Mouse (Mus musculus) hindbrain, postnatal 0 days (tissue): ENCODE measurements around the gene Adarb2. TPM values are rescaled to one million over a fixed set of nuclear protein-coding genes. Genes with fewer than 3 reads are reported as not detected.
A peak's percentile ranks its signal among the peaks of the same experiment; 100 is the strongest.
"Not testable (repeated sequence)": the region's sequence is repeated elsewhere in the genome, so short reads cannot be mapped to it uniquely, and the experiment has no call there.

Source experiments
- ATAC-seq: fragments of 200-750 bp; cut with Nextera tagmentation; 2 replicates; pipeline ENCODE4 v1.8.0; 2017; ENCODE audit warnings: mild to moderate bottlenecking, moderate TSS enrichment, moderate library complexity
- DNase-seq: peaks from one replicate; pipeline ENCODE4 v3.0.0-alpha.2; 2015; ENCODE audit warnings: low spot score
- H3K27ac ChIP-seq: fragments of 300-500 bp; sonication (generic); 2 replicates; pipeline ENCODE4 v1.5.1; 2014; ENCODE audit warnings: mild to moderate bottlenecking
- H3K27me3 ChIP-seq: fragments of 300-500 bp; sonication (generic); 2 replicates; pipeline ENCODE4 v1.6.1; 2014; ENCODE audit warnings: low read length, mixed read lengths; ENCODE audit not compliant: insufficient read depth
- H3K36me3 ChIP-seq: fragments of 300-500 bp; sonication (generic); 2 replicates; pipeline ENCODE4 v1.6.1; 2014; ENCODE audit warnings: low read length, mixed read lengths; ENCODE audit not compliant: insufficient read depth
- H3K4me1 ChIP-seq: fragments of 300-500 bp; sonication (generic); 2 replicates; pipeline ENCODE4 v1.6.1; 2014; ENCODE audit warnings: antibody characterized with exemption, low read length, mixed read lengths; ENCODE audit not compliant: insufficient read depth
- H3K4me2 ChIP-seq: fragments of 300-500 bp; sonication (generic); 2 replicates; pipeline ENCODE4 v1.6.1; 2014; ENCODE audit warnings: low read depth, mild to moderate bottlenecking, low read length, moderate library complexity, mixed read lengths
- H3K4me3 ChIP-seq: fragments of 300-500 bp; sonication (generic); 2 replicates; pipeline ENCODE4 v1.5.1; 2014; ENCODE audit warnings: low read length
- H3K9ac ChIP-seq: fragments of 300-500 bp; sonication (generic); replicated peaks from 2 replicates; pipeline ENCODE4 v1.6.1; 2014; ENCODE audit warnings: mild to moderate bottlenecking, low read length, moderate library complexity, mixed read lengths
- H3K9me3 ChIP-seq: fragments of 300-500 bp; sonication (generic); 2 replicates; pipeline ENCODE4 v1.6.1; 2016; ENCODE audit warnings: low read length, mixed read lengths
- CTCF ChIP-seq: IDR thresholded peaks from 2 replicates; pipeline ENCODE4 v1.5.1; 2016; ENCODE audit warnings: antibody characterized with exemption, control low read depth, low read depth
- WGBS: fragments of 180-500 bp; shearing (Covaris S2); extraction: QIAGEN DNeasy Blood & Tissue Kit; methylation state at CpG from one replicate; pipeline ENCODE4 v1.1.7; 2014; 5-methylcytosine and 5-hydroxymethylcytosine counted together
- polyA plus RNA-seq: library from polyadenylated mRNA; unstranded; fragments of >200 nt; fragmentation: Nextera tagmentation; extraction: Ambion mirVana; gene quantifications from 2 replicates; pipeline ENCODE4 v1.2.1, GENCODE M21; 2015
- total RNA-seq: library from RNA; depleted of rRNA; stranded (reverse); fragments of >200 nt; gene quantifications from 2 replicates; pipeline ENCODE4 v1.2.3, GENCODE M21; 2014

Adarb2 gene
- total and polyA plus RNA-seq, 2 experiments from 2014 or later: 13.5 to 33.8 TPM

GRCm38 (mm10) chr13:8584257-8585005 is 381.8 kb downstream of the Adarb2 start:
- 0 out of 2 replicates have a peak overlapping the region, but pooled peaks have one; percentile 4 for H3K27ac ChIP-seq
- H3K4me1 ChIP-seq: no peaks in the 10 kb centered on the region; the same call in 1 of the 2 replicates
- 67% methylated on average over 8 of the region's 8 CpGs for WGBS
- no peak overlapping the region for H3K4me2 ChIP-seq
- H3K27me3 ChIP-seq: no peaks in the 10 kb centered on the region
- DNase-seq (peak; percentile 71), ATAC-seq (peak; percentile 80)
- no peak for TF ChIP-seq CTCF
- H3K9me3 ChIP-seq: no peaks in the 10 kb centered on the region
- no peak overlapping the region for H3K9ac ChIP-seq
- no peak overlapping the region for H3K4me3 ChIP-seq
- H3K36me3 ChIP-seq: no peaks in the 10 kb centered on the region

- DNase-seq (no peak), ATAC-seq (no peak)
- no peaks in the 10 kb centered on the region; the same call in 1 of the 2 replicates for H3K4me1 ChIP-seq
- no peaks in the 10 kb centered on the region for H3K9me3 ChIP-seq
- no peak for TF ChIP-seq CTCF
- H3K36me3 ChIP-seq: no peaks in the 10 kb centered on the region
- no peaks in the 10 kb centered on the region for H3K27me3 ChIP-seq
- WGBS: 64% methylated on average over 7 of the region's 7 CpGs
- no peak overlapping the region for H3K4me3 ChIP-seq
- no peak overlapping the region for H3K4me2 ChIP-seq
- H3K9ac ChIP-seq: no peak overlapping the region
- H3K27ac ChIP-seq: no peak overlapping the region
Measured at GRCm38 (mm10) chr13:8587447-8587846, 384.8 kb downstream of the Adarb2 start.

- Histone ChIP-seq H3K4me1 (no peaks in the 10 kb centered on the region), H3K27ac (no peak overlapping the region), H3K4me3 (no peak overlapping the region), H3K4me2 (no peak overlapping the region), H3K9me3 (no peaks in the 10 kb centered on the region), H3K27me3 (no peaks in the 10 kb centered on the region), H3K36me3 (no peaks in the 10 kb centered on the region), H3K9ac (no peak overlapping the region)
- no peak for TF ChIP-seq CTCF
- ATAC-seq: no peak
- DNase-seq: no peak
- WGBS: 58% methylated on average over 3 of the region's 3 CpGs
Measured at GRCm38 (mm10) chr13:8590460-8590859, 387.8 kb downstream of the Adarb2 start.

- Histone ChIP-seq H3K36me3 (no peaks in the 10 kb centered on the region), H3K9me3 (no peaks in the 10 kb centered on the region), H3K27me3 (no peaks in the 10 kb centered on the region), H3K4me3 (no peak overlapping the region), H3K9ac (no peak overlapping the region), H3K4me2 (no peak overlapping the region), H3K27ac (no peak overlapping the region), H3K4me1 (no peaks in the 10 kb centered on the region)
- 66% methylated on average over 4 of the region's 4 CpGs for WGBS
- no peak for TF ChIP-seq CTCF
- no peak for DNase-seq
- ATAC-seq: no peak
Measured at GRCm38 (mm10) chr13:8596977-8597646, 394.4 kb downstream of the Adarb2 start.

GRCm38 (mm10) chr13:8597647-8598017 is 395.0 kb downstream of the Adarb2 start:
- no peak overlapping the region for H3K9ac ChIP-seq
- ATAC-seq (no peak), DNase-seq (no peak)
- H3K27ac ChIP-seq: no peak overlapping the region
- H3K27me3 ChIP-seq: no peaks in the 10 kb centered on the region
- H3K36me3 ChIP-seq: no peaks in the 10 kb centered on the region
- WGBS: 50% methylated on average over 6 of the region's 6 CpGs
- H3K4me3 ChIP-seq: no peak overlapping the region
- no peaks in the 10 kb centered on the region for H3K9me3 ChIP-seq
- no peak overlapping the region for H3K4me2 ChIP-seq
- TF ChIP-seq CTCF: no peak
- H3K4me1 ChIP-seq: no peaks in the 10 kb centered on the region

GRCm38 (mm10) chr13:8605645-8606044 is 403.0 kb downstream of the Adarb2 start:
- DNase-seq (no peak), ATAC-seq (no peak)

GRCm38 (mm10) chr13:8608040-8608439 is 405.4 kb downstream of the Adarb2 start:
- 61% methylated on average over 12 of the region's 12 CpGs for WGBS
- no peak for TF ChIP-seq CTCF
- no peaks in the 10 kb centered on the region for H3K4me1 ChIP-seq
- H3K9ac ChIP-seq: no peak overlapping the region
- ATAC-seq: no peak
- no peak overlapping the region for H3K4me3 ChIP-seq
- DNase-seq: no peak
- H3K27me3 ChIP-seq: no peaks in the 10 kb centered on the region
- no peaks in the 10 kb centered on the region for H3K36me3 ChIP-seq
- H3K9me3 ChIP-seq: no peaks in the 10 kb centered on the region
- no peak overlapping the region for H3K27ac ChIP-seq
- H3K4me2 ChIP-seq: no peak overlapping the region

More at GRCm38 (mm10) chr13:8605645-8606044, 403.0 kb downstream of the Adarb2 start:
- Histone ChIP-seq H3K4me2 (no peak overlapping the region), H3K9ac (no peak overlapping the region), H3K9me3 (no peaks in the 10 kb centered on the region), H3K4me3 (no peak overlapping the region), H3K36me3 (no peaks in the 10 kb centered on the region), H3K27me3 (no peaks in the 10 kb centered on the region), H3K4me1 (no peaks in the 10 kb centered on the region), H3K27ac (no peak overlapping the region)
- 88% methylated on average over 2 of the region's 2 CpGs for WGBS
- no peak for TF ChIP-seq CTCF

- H3K36me3 ChIP-seq, H3K4me1 ChIP-seq, H3K4me3 ChIP-seq, H3K27ac ChIP-seq, H3K9ac ChIP-seq, H3K9me3 ChIP-seq, DNase-seq, ATAC-seq, H3K27me3 ChIP-seq, H3K4me2 ChIP-seq: not testable (repeated sequence)
- 93% methylated on average over 6 of the region's 6 CpGs for WGBS
Measured at GRCm38 (mm10) chr13:8608918-8609317, 406.3 kb downstream of the Adarb2 start.
